Mouse (Mus musculus): ENCODE results near the gene Thegl. TPM values are rescaled to one million over a fixed set of nuclear protein-coding genes. Genes with fewer than 3 reads are reported as not detected.
"Not testable (repeated sequence)": the region's sequence is repeated elsewhere in the genome, so short reads cannot be mapped to it uniquely, and the experiment has no call there.

Thegl gene
- polyA plus RNA-seq, 1 experiment from 2014 or later, result 0.18 TPM

GRCm38 (mm10) chr5:77085753-77086450 lies 70.1 kb downstream of the Thegl start:
- H3K27me3 ChIP-seq, result peaks cover 14% of the 10 kb centered on the region
- H3K4me3 ChIP-seq, result no peak overlapping the region
- H3K4me1 ChIP-seq, result peaks cover 14% of the 10 kb centered on the region
- no peak overlapping the region for H3K4me2 ChIP-seq
- no peak overlapping the region for H3K9ac ChIP-seq
- ATAC-seq, result no peak
- H3K36me3 ChIP-seq (ENCODE audit: poor library complexity, severe bottlenecking), result no peaks in the 10 kb centered on the region
- H3K27ac ChIP-seq, result no peak overlapping the region
- WGBS, result 86% methylated on average over 10 of the region's 10 CpGs
- H3K9me3 ChIP-seq (replicated peaks), result no peaks in the 10 kb centered on the region

- Histone ChIP-seq H3K9me3 (replicated peaks) (no peaks in the 10 kb centered on the region), H3K4me3 (no peak overlapping the region), H3K27ac (no peak overlapping the region), H3K4me2 (no peak overlapping the region), H3K36me3 (ENCODE audit: poor library complexity, severe bottlenecking) (no peaks in the 10 kb centered on the region), H3K27me3 (peaks cover 16% of the 10 kb centered on the region), H3K9ac (no peak overlapping the region), H3K4me1 (peaks cover 14% of the 10 kb centered on the region)
- no peak for ATAC-seq
- WGBS, result 93% methylated on average over 7 of the region's 7 CpGs
Measured at GRCm38 (mm10) chr5:77086541-77086940, 70.7 kb downstream of the Thegl start.

GRCm38 (mm10) chr5:77087122-77087521 lies 71.3 kb downstream of the Thegl start:
- peaks cover 14% of the 10 kb centered on the region for H3K4me1 ChIP-seq
- no peaks in the 10 kb centered on the region for H3K36me3 ChIP-seq (ENCODE audit: poor library complexity, severe bottlenecking)
- ATAC-seq, result no peak
- no peak overlapping the region for H3K27ac ChIP-seq
- H3K4me3 ChIP-seq, result no peak overlapping the region
- H3K27me3 ChIP-seq, result peaks cover 22% of the 10 kb centered on the region
- no peak overlapping the region for H3K9ac ChIP-seq
- H3K4me2 ChIP-seq, result no peak overlapping the region
- no peaks in the 10 kb centered on the region for H3K9me3 ChIP-seq (replicated peaks)
- 79% methylated on average over 3 of the region's 3 CpGs for WGBS

GRCm38 (mm10) chr5:77089294-77089693 lies 73.5 kb downstream of the Thegl start:
- H3K27ac ChIP-seq, result no peak overlapping the region
- no peaks in the 10 kb centered on the region for H3K36me3 ChIP-seq (ENCODE audit: poor library complexity, severe bottlenecking)
- 35% methylated on average over 1 of the region's 1 CpGs for WGBS
- peaks cover 19% of the 10 kb centered on the region for H3K4me1 ChIP-seq
- no peak overlapping the region for H3K9ac ChIP-seq
- H3K4me2 ChIP-seq, result no peak overlapping the region
- 0 out of 2 replicates have a peak, but pooled peaks have one; percentile 14 for ATAC-seq
- H3K9me3 ChIP-seq (replicated peaks), result no peaks in the 10 kb centered on the region
- H3K27me3 ChIP-seq, result peaks cover 38% of the 10 kb centered on the region
- no peak overlapping the region for H3K4me3 ChIP-seq

- Histone ChIP-seq H3K27me3 (peaks cover 38% of the 10 kb centered on the region), H3K9ac (no peak overlapping the region), H3K4me2 (0 out of 2 replicates have a peak overlapping the region, but pooled peaks have one; percentile 6), H3K4me1 (peaks cover 21% of the 10 kb centered on the region), H3K36me3 (ENCODE audit: poor library complexity, severe bottlenecking) (no peaks in the 10 kb centered on the region), H3K4me3 (no peak overlapping the region), H3K27ac (peak overlapping the region; percentile 76), H3K9me3 (replicated peaks) (no peaks in the 10 kb centered on the region)
- peak; percentile 47 for ATAC-seq
- WGBS, result 6% methylated on average over 8 of the region's 8 CpGs
Measured at GRCm38 (mm10) chr5:77089901-77090300, 74.1 kb downstream of the Thegl start.

- peaks cover 27% of the 10 kb centered on the region for H3K4me1 ChIP-seq
- H3K9me3 ChIP-seq (replicated peaks), result no peaks in the 10 kb centered on the region
- no peak overlapping the region for H3K9ac ChIP-seq
- H3K36me3 ChIP-seq (ENCODE audit: poor library complexity, severe bottlenecking), result no peaks in the 10 kb centered on the region
- H3K4me3 ChIP-seq, result no peak overlapping the region
- H3K27ac ChIP-seq, result 0 out of 2 replicates have a peak overlapping the region, but pooled peaks have one; percentile 25
- H3K4me2 ChIP-seq, result 0 out of 2 replicates have a peak overlapping the region, but pooled peaks have one; percentile 6
- 19% methylated on average over 5 of the region's 5 CpGs for WGBS
- ATAC-seq, result peak; percentile 73
- H3K27me3 ChIP-seq, result peaks cover 44% of the 10 kb centered on the region
Measured at GRCm38 (mm10) chr5:77090521-77091096, 74.8 kb downstream of the Thegl start.

- Histone ChIP-seq H3K27me3 (peaks cover 57% of the 10 kb centered on the region), H3K36me3 (ENCODE audit: poor library complexity, severe bottlenecking) (no peaks in the 10 kb centered on the region), H3K9ac (no peak overlapping the region), H3K4me2 (no peak overlapping the region), H3K27ac (no peak overlapping the region), H3K4me3 (no peak overlapping the region), H3K4me1 (peaks cover 27% of the 10 kb centered on the region), H3K9me3 (replicated peaks) (no peaks in the 10 kb centered on the region)
- WGBS, result 80% methylated on average over 3 of the region's 3 CpGs
- no peak for ATAC-seq
Measured at GRCm38 (mm10) chr5:77091923-77092322, 76.1 kb downstream of the Thegl start.

GRCm38 (mm10) chr5:77092531-77092930 lies 76.7 kb downstream of the Thegl start:
- no peak overlapping the region for H3K4me3 ChIP-seq
- peaks cover 63% of the 10 kb centered on the region for H3K27me3 ChIP-seq
- H3K27ac ChIP-seq, result no peak overlapping the region
- no peak overlapping the region for H3K4me2 ChIP-seq
- H3K4me1 ChIP-seq, result peaks cover 27% of the 10 kb centered on the region
- ATAC-seq, result no peak
- H3K36me3 ChIP-seq (ENCODE audit: poor library complexity, severe bottlenecking), result no peaks in the 10 kb centered on the region
- H3K9ac ChIP-seq, result no peak overlapping the region
- H3K9me3 ChIP-seq (replicated peaks), result no peaks in the 10 kb centered on the region
- WGBS, result 76% methylated on average over 5 of the region's 5 CpGs

- no peak for ATAC-seq
- no peaks in the 10 kb centered on the region for H3K36me3 ChIP-seq (ENCODE audit: poor library complexity, severe bottlenecking)
- H3K4me2 ChIP-seq, result peak overlapping the region; percentile 100
- WGBS, result 21% methylated on average over 8 of the region's 8 CpGs
- H3K27ac ChIP-seq, result no peak overlapping the region
- H3K4me1 ChIP-seq, result peaks cover 27% of the 10 kb centered on the region
- no peaks in the 10 kb centered on the region for H3K9me3 ChIP-seq (replicated peaks)
- peaks cover 65% of the 10 kb centered on the region for H3K27me3 ChIP-seq
- peak overlapping the region; percentile 70 for H3K9ac ChIP-seq
- peak overlapping the region; percentile 64 for H3K4me3 ChIP-seq
Measured at GRCm38 (mm10) chr5:77093961-77094360, 78.1 kb downstream of the Thegl start.

GRCm38 (mm10) chr5:77094510-77095491 lies 79.0 kb downstream of the Thegl start:
- peak overlapping the region; percentile 64 for H3K4me3 ChIP-seq
- no peaks in the 10 kb centered on the region for H3K36me3 ChIP-seq (ENCODE audit: poor library complexity, severe bottlenecking)
- peaks cover 70% of the 10 kb centered on the region for H3K27me3 ChIP-seq
- H3K9me3 ChIP-seq (replicated peaks), result no peaks in the 10 kb centered on the region
- peak; percentile 85 for ATAC-seq
- peak overlapping the region; percentile 70 for H3K9ac ChIP-seq
- peak overlapping the region; percentile 100 for H3K4me2 ChIP-seq
- H3K4me1 ChIP-seq, result peaks cover 24% of the 10 kb centered on the region
- no peak overlapping the region for H3K27ac ChIP-seq
- under 1% methylated on average over 67 of the region's 69 CpGs for WGBS

- not testable (repeated sequence) for H3K36me3 ChIP-seq (ENCODE audit: poor library complexity, severe bottlenecking); H3K4me2 ChIP-seq; H3K4me3 ChIP-seq; ATAC-seq; H3K9me3 ChIP-seq (replicated peaks); H3K27ac ChIP-seq; H3K9ac ChIP-seq
- 91% methylated on average over 3 of the region's 3 CpGs for WGBS
- H3K4me1 ChIP-seq, result peaks cover 13% of the 10 kb centered on the region
- H3K27me3 ChIP-seq, result peaks cover 83% of the 10 kb centered on the region
Measured at GRCm38 (mm10) chr5:77096194-77096593, 80.4 kb downstream of the Thegl start.

GRCm38 (mm10) chr5:77097686-77098085 lies 81.9 kb downstream of the Thegl start:
- H3K4me2 ChIP-seq, result no peak overlapping the region
- no peak for ATAC-seq
- no peaks in the 10 kb centered on the region for H3K9me3 ChIP-seq (replicated peaks)
- no peak overlapping the region for H3K4me3 ChIP-seq
- no peaks in the 10 kb centered on the region for H3K36me3 ChIP-seq (ENCODE audit: poor library complexity, severe bottlenecking)
- no peak overlapping the region for H3K27ac ChIP-seq
- peaks cover 78% of the 10 kb centered on the region for H3K27me3 ChIP-seq
- H3K4me1 ChIP-seq, result peaks cover 18% of the 10 kb centered on the region
- no peak overlapping the region for H3K9ac ChIP-seq
- WGBS, result 29% methylated on average over 6 of the region's 6 CpGs

Data from forebrain, embryonic 13.5 days (tissue).